Mouse (Mus musculus): Measurements from ENCODE around the gene Cdc42bpg. TPM values are rescaled to one million over a fixed set of nuclear protein-coding genes. Genes with fewer than 3 reads are reported as not detected.
"Not testable (repeated sequence)": the region's sequence is repeated elsewhere in the genome, so short reads cannot be mapped to it uniquely, and the experiment has no call there.

Gene Cdc42bpg
- polyA plus RNA-seq, 1 experiment from 2014 or later: 0.71 TPM

- not testable (repeated sequence) for H3K4me2 ChIP-seq (ENCODE audit: low read depth, low read length); H3K27me3 ChIP-seq (ENCODE audit: control insufficient read depth, insufficient read depth, low read length); H3K9me3 ChIP-seq (ENCODE audit: control insufficient read depth, low read length); H3K27ac ChIP-seq (ENCODE audit: low read depth, low read length); H3K4me1 ChIP-seq (ENCODE audit: control insufficient read depth, insufficient read depth, low read length); H3K9ac ChIP-seq (replicated peaks; ENCODE audit: low read depth, low read length); ATAC-seq (ENCODE audit: low read depth); H3K4me3 ChIP-seq (ENCODE audit: low read depth, low read length)
- H3K36me3 ChIP-seq (ENCODE audit: control insufficient read depth, insufficient read depth, low read length): peaks cover 17% of the 10 kb centered on the region
- WGBS: 93% methylated on average over 5 of the region's 6 CpGs
Observed at GRCm38 (mm10) chr19:6290720-6291116, 15.5 kb upstream of the Cdc42bpg start.

- no peak; the same call in 1 of the 2 replicates for ATAC-seq (ENCODE audit: low read depth)
- Histone ChIP-seq H3K27ac (ENCODE audit: low read depth, low read length) (no peak overlapping the region), H3K9ac (replicated peaks; ENCODE audit: low read depth, low read length) (no peak overlapping the region), H3K4me3 (ENCODE audit: low read depth, low read length) (no peak overlapping the region), H3K9me3 (ENCODE audit: control insufficient read depth, low read length) (no peaks in the 10 kb centered on the region), H3K4me1 (ENCODE audit: control insufficient read depth, insufficient read depth, low read length) (no peaks in the 10 kb centered on the region; the same call in 1 of the 2 replicates), H3K27me3 (ENCODE audit: control insufficient read depth, insufficient read depth, low read length) (no peaks in the 10 kb centered on the region), H3K4me2 (ENCODE audit: low read depth, low read length) (no peak overlapping the region), H3K36me3 (ENCODE audit: control insufficient read depth, insufficient read depth, low read length) (peaks cover 17% of the 10 kb centered on the region)
- 69% methylated on average over 10 of the region's 10 CpGs for WGBS
Observed at GRCm38 (mm10) chr19:6291117-6291781, 15.0 kb upstream of the Cdc42bpg start.

GRCm38 (mm10) chr19:6292262-6292661, 14.0 kb upstream of the Cdc42bpg start:
- Histone ChIP-seq H3K4me3 (ENCODE audit: low read depth, low read length) (no peak overlapping the region), H3K36me3 (ENCODE audit: control insufficient read depth, insufficient read depth, low read length) (peaks cover 24% of the 10 kb centered on the region), H3K27me3 (ENCODE audit: control insufficient read depth, insufficient read depth, low read length) (no peaks in the 10 kb centered on the region), H3K27ac (ENCODE audit: low read depth, low read length) (no peak overlapping the region), H3K9me3 (ENCODE audit: control insufficient read depth, low read length) (no peaks in the 10 kb centered on the region), H3K4me2 (ENCODE audit: low read depth, low read length) (no peak overlapping the region), H3K9ac (replicated peaks; ENCODE audit: low read depth, low read length) (no peak overlapping the region), H3K4me1 (ENCODE audit: control insufficient read depth, insufficient read depth, low read length) (no peaks in the 10 kb centered on the region; the same call in 1 of the 2 replicates)
- ATAC-seq (ENCODE audit: low read depth): no peak
- 92% methylated on average over 5 of the region's 5 CpGs for WGBS

GRCm38 (mm10) chr19:6294301-6294700, 12.0 kb upstream of the Cdc42bpg start:
- WGBS: 98% methylated on average over 17 of the region's 17 CpGs
- Histone ChIP-seq H3K9me3 (ENCODE audit: control insufficient read depth, low read length) (no peaks in the 10 kb centered on the region), H3K27ac (ENCODE audit: low read depth, low read length) (no peak overlapping the region), H3K4me2 (ENCODE audit: low read depth, low read length) (no peak overlapping the region), H3K27me3 (ENCODE audit: control insufficient read depth, insufficient read depth, low read length) (no peaks in the 10 kb centered on the region), H3K36me3 (ENCODE audit: control insufficient read depth, insufficient read depth, low read length) (peaks cover 28% of the 10 kb centered on the region), H3K9ac (replicated peaks; ENCODE audit: low read depth, low read length) (no peak overlapping the region), H3K4me1 (ENCODE audit: control insufficient read depth, insufficient read depth, low read length) (no peaks in the 10 kb centered on the region), H3K4me3 (ENCODE audit: low read depth, low read length) (no peak overlapping the region)
- no peak for ATAC-seq (ENCODE audit: low read depth)

GRCm38 (mm10) chr19:6296551-6297210, 9.6 kb upstream of the Cdc42bpg start:
- ATAC-seq (ENCODE audit: low read depth): no peak
- 91% methylated on average over 5 of the region's 5 CpGs for WGBS
- Histone ChIP-seq H3K27me3 (ENCODE audit: control insufficient read depth, insufficient read depth, low read length) (no peaks in the 10 kb centered on the region), H3K4me1 (ENCODE audit: control insufficient read depth, insufficient read depth, low read length) (no peaks in the 10 kb centered on the region), H3K27ac (ENCODE audit: low read depth, low read length) (no peak overlapping the region), H3K4me3 (ENCODE audit: low read depth, low read length) (no peak overlapping the region), H3K4me2 (ENCODE audit: low read depth, low read length) (no peak overlapping the region), H3K9ac (replicated peaks; ENCODE audit: low read depth, low read length) (no peak overlapping the region), H3K9me3 (ENCODE audit: control insufficient read depth, low read length) (no peaks in the 10 kb centered on the region), H3K36me3 (ENCODE audit: control insufficient read depth, insufficient read depth, low read length) (peaks cover 28% of the 10 kb centered on the region)

GRCm38 (mm10) chr19:6297641-6298040, 8.6 kb upstream of the Cdc42bpg start:
- peaks cover 28% of the 10 kb centered on the region for H3K36me3 ChIP-seq (ENCODE audit: control insufficient read depth, insufficient read depth, low read length)
- H3K4me3 ChIP-seq (ENCODE audit: low read depth, low read length): no peak overlapping the region
- no peak overlapping the region for H3K9ac ChIP-seq (replicated peaks; ENCODE audit: low read depth, low read length)
- H3K9me3 ChIP-seq (ENCODE audit: control insufficient read depth, low read length): no peaks in the 10 kb centered on the region
- no peaks in the 10 kb centered on the region for H3K27me3 ChIP-seq (ENCODE audit: control insufficient read depth, insufficient read depth, low read length)
- no peaks in the 10 kb centered on the region for H3K4me1 ChIP-seq (ENCODE audit: control insufficient read depth, insufficient read depth, low read length)
- no peak for ATAC-seq (ENCODE audit: low read depth)
- H3K4me2 ChIP-seq (ENCODE audit: low read depth, low read length): no peak overlapping the region
- H3K27ac ChIP-seq (ENCODE audit: low read depth, low read length): no peak overlapping the region
- WGBS: 91% methylated on average over 9 of the region's 9 CpGs

GRCm38 (mm10) chr19:6299003-6299402, 7.3 kb upstream of the Cdc42bpg start:
- 82% methylated on average over 4 of the region's 4 CpGs for WGBS
- H3K36me3 ChIP-seq (ENCODE audit: control insufficient read depth, insufficient read depth, low read length): peaks cover 25% of the 10 kb centered on the region

GRCm38 (mm10) chr19:6299450-6300267, 6.6 kb upstream of the Cdc42bpg start:
- Histone ChIP-seq H3K4me2 (ENCODE audit: low read depth, low read length) (no peak overlapping the region), H3K27me3 (ENCODE audit: control insufficient read depth, insufficient read depth, low read length) (no peaks in the 10 kb centered on the region), H3K4me1 (ENCODE audit: control insufficient read depth, insufficient read depth, low read length) (no peaks in the 10 kb centered on the region), H3K9me3 (ENCODE audit: control insufficient read depth, low read length) (no peaks in the 10 kb centered on the region), H3K36me3 (ENCODE audit: control insufficient read depth, insufficient read depth, low read length) (peaks cover 25% of the 10 kb centered on the region), H3K4me3 (ENCODE audit: low read depth, low read length) (no peak overlapping the region), H3K27ac (ENCODE audit: low read depth, low read length) (no peak overlapping the region), H3K9ac (replicated peaks; ENCODE audit: low read depth, low read length) (no peak overlapping the region)
- 88% methylated on average over 7 of the region's 7 CpGs for WGBS
- ATAC-seq (ENCODE audit: low read depth): no peak

More at GRCm38 (mm10) chr19:6299003-6299402, 7.3 kb upstream of the Cdc42bpg start:
- no peak overlapping the region for H3K27ac ChIP-seq (ENCODE audit: low read depth, low read length)
- H3K4me3 ChIP-seq (ENCODE audit: low read depth, low read length): no peak overlapping the region
- H3K27me3 ChIP-seq (ENCODE audit: control insufficient read depth, insufficient read depth, low read length): no peaks in the 10 kb centered on the region
- no peaks in the 10 kb centered on the region for H3K9me3 ChIP-seq (ENCODE audit: control insufficient read depth, low read length)
- no peak overlapping the region for H3K4me2 ChIP-seq (ENCODE audit: low read depth, low read length)
- no peak for ATAC-seq (ENCODE audit: low read depth)
- no peaks in the 10 kb centered on the region for H3K4me1 ChIP-seq (ENCODE audit: control insufficient read depth, insufficient read depth, low read length)
- no peak overlapping the region for H3K9ac ChIP-seq (replicated peaks; ENCODE audit: low read depth, low read length)

- WGBS: 70% methylated on average over 7 of the region's 7 CpGs
- Histone ChIP-seq H3K27me3 (ENCODE audit: control insufficient read depth, insufficient read depth, low read length) (no peaks in the 10 kb centered on the region), H3K4me3 (ENCODE audit: low read depth, low read length) (no peak overlapping the region), H3K4me2 (ENCODE audit: low read depth, low read length) (no peak overlapping the region), H3K27ac (ENCODE audit: low read depth, low read length) (no peak overlapping the region), H3K9me3 (ENCODE audit: control insufficient read depth, low read length) (no peaks in the 10 kb centered on the region), H3K36me3 (ENCODE audit: control insufficient read depth, insufficient read depth, low read length) (peaks cover 17% of the 10 kb centered on the region), H3K9ac (replicated peaks; ENCODE audit: low read depth, low read length) (no peak overlapping the region), H3K4me1 (ENCODE audit: control insufficient read depth, insufficient read depth, low read length) (no peaks in the 10 kb centered on the region)
- ATAC-seq (ENCODE audit: low read depth): no peak
Observed at GRCm38 (mm10) chr19:6300402-6300841, 5.8 kb upstream of the Cdc42bpg start.
